Mouse (Mus musculus): ENCODE results near the gene Tbcc.

- TF ChIP-seq CTCF (IDR thresholded peaks at IDR 0.05; ENCODE audit: control insufficient read depth, insufficient read depth, insufficient read length) (no peak), MAX (IDR thresholded peaks at IDR 0.05) (no peak)
These were observed 25.8 kb upstream of the Tbcc start for GRCm38 (mm10) chr17:46864566-46865195.
